Mouse (Mus musculus): ENCODE data around the gene Eva1b. TPM values are rescaled to one million over a fixed set of nuclear protein-coding genes. Genes with fewer than 3 reads are reported as not detected.
"Not testable (repeated sequence)": the region's sequence is repeated elsewhere in the genome, so short reads cannot be mapped to it uniquely, and the experiment has no call there.

Gene Eva1b
- polyA plus RNA-seq, 1 experiment from 2014 or later = 28.7 TPM

DNA sequence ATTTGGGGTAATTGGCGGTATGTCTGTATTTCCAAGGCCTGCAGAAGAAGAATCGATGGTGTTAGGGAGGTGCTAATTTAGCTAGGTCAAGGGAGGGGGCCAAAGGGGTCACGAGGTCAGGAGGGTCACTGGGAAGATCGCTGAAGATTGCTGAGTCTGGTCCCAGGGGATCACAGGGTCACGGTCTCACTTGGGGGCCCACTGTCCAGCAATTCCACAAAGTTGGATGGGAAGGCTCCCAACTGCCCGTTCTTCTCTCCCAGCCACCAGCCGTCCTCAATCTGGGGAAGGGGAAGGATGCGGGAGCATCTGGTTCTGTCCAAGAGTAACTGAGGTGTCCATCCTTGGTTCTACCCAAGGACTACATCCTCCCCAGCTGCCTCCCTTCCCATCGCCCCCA is 14.4 kb downstream of the Eva1b start:
- no peak; the same call in 1 of the 2 replicates for ATAC-seq (ENCODE audit: low FRiP score, low read depth)
- Histone ChIP-seq H3K4me3 (no peak overlapping the region), H3K27ac (no peak overlapping the region), H3K4me2 (replicated peaks) (peak overlapping the region; percentile 99), H3K27me3 (replicated peaks) (no peaks in the 10 kb centered on the region), H3K36me3 (peaks cover 16% of the 10 kb centered on the region), H3K9ac (0 out of 2 replicates have a peak overlapping the region, but pooled peaks have one; percentile 70), H3K4me1 (peaks cover 11% of the 10 kb centered on the region), H3K9me3 (no peaks in the 10 kb centered on the region)
- WGBS = 74% methylated on average over 9 of the region's 9 CpGs

DNA sequence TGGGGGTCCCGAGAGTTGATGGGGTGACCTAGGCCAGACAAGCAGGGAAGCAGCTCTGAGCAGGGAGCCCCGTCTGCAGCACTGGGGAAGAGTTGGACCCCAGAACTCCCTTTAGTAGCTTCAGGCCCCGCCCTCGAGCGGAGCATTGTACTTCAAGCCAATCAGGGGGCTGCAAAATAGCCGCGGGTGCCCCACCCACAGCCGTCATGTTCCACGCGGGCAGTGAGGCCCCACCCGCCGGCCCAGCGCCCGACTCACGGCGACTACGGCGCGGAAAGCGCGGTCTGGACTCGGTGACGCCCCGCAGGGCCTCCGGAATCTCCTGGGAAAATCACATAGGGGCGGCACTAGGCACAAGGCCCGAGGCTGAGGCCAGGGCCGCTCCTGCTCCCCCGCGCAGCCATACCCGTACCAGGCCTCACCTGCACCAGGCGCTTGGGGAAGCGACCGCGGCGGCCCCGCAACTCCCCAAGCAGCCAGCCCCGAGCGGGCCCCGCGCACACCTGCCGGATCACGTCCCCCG is 15.1 kb downstream of the Eva1b start:
- Histone ChIP-seq H3K4me2 (replicated peaks) (peak overlapping the region; percentile 99), H3K9me3 (no peaks in the 10 kb centered on the region), H3K4me3 (peak overlapping the region; percentile 54), H3K36me3 (peaks cover 23% of the 10 kb centered on the region), H3K27me3 (replicated peaks) (no peaks in the 10 kb centered on the region), H3K27ac (no peak overlapping the region), H3K9ac (peak overlapping the region; percentile 70), H3K4me1 (peaks cover 11% of the 10 kb centered on the region)
- under 1% methylated on average over 44 of the region's 44 CpGs for WGBS
- peak; percentile 89 for ATAC-seq (ENCODE audit: low FRiP score, low read depth)

DNA sequence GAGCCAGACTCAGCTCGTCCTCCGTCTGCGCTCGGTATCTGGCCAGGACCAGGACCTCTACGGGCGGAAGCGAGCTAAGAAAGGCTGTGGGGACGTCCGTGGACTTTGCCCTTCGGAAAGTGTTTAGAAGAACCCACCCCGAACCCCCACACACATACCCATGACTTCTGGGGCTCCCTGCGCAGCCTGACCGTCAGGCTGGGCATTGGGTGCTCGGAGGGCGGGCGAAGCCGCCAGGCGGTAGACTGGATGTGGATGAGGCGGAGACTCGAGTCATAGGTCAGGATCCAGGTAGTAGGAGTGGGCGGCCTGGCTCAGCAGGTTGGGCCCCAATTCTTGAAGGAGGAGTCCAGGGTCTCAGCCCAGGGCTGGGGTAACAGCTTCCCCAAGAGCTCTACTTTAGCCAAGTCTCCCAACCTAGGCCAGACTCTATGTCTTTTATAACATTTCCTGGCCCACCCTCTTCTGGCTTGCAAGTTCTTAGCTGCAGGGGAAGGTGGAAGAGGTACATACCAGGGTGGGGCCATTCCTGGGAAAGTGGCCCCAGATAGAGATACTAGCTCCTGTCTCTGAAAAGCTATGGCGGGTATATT is 15.6 kb downstream of the Eva1b start, which contains the start of gene Sh3d21:
TSS of gene Sh3d21 (minus strand) at position 425 of the 593 bp plus-strand sequence.
- H3K27ac ChIP-seq = no peak within 1 kb of the TSS
- 6% methylated on average over 22 of the region's 22 CpGs for WGBS
- H3K4me1 ChIP-seq = peaks cover 11% of the 10 kb centered on the region
- peaks cover 28% of the 10 kb centered on the region for H3K36me3 ChIP-seq
- no peaks in the 10 kb centered on the region for H3K27me3 ChIP-seq (replicated peaks)
- H3K9ac ChIP-seq = peak within 1 kb of the TSS; percentile 70
- no peaks in the 10 kb centered on the region for H3K9me3 ChIP-seq
- peak within 1 kb of the TSS; percentile 99 for H3K4me2 ChIP-seq (replicated peaks)
- H3K4me3 ChIP-seq = peak within 1 kb of the TSS; percentile 54
- peak; percentile 36 for ATAC-seq (ENCODE audit: low FRiP score, low read depth)

GRCm38 (mm10) chr4:126163685-126164084 is 16.1 kb downstream of the Eva1b start:
- Histone ChIP-seq H3K9me3 (no peaks in the 10 kb centered on the region), H3K27me3 (replicated peaks) (no peaks in the 10 kb centered on the region), H3K27ac (no peak overlapping the region), H3K9ac (no peak overlapping the region), H3K36me3 (peaks cover 32% of the 10 kb centered on the region), H3K4me3 (no peak overlapping the region), H3K4me1 (peaks cover 11% of the 10 kb centered on the region), H3K4me2 (replicated peaks) (peak overlapping the region; percentile 99)
- no peak for ATAC-seq (ENCODE audit: low FRiP score, low read depth)
- WGBS = 64% methylated on average over 4 of the region's 4 CpGs

DNA sequence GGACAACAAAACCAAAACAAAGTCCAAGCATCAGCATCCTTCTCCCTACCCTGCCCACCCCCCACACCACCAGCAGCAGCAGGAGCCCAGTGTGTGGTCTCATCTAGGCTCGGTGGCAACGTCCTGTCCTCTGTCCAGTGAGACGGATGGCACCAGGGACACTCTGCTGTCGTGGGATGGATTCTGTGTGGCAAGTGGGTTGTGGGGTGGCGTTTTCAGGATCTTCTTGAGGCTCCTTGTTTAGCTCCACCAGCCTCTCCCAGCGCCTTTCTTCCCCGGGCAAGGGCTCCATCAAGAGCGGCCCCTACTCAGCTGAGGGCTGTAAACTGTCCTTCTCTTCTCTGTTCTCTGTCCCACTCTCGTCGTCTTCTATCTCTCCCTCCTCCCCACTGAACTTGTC is 17.5 kb downstream of the Eva1b start:
- H3K27ac ChIP-seq; H3K4me2 ChIP-seq (replicated peaks); H3K9ac ChIP-seq; ATAC-seq (ENCODE audit: low FRiP score, low read depth); H3K27me3 ChIP-seq (replicated peaks); H3K9me3 ChIP-seq; H3K4me3 ChIP-seq: not testable (repeated sequence)
- peaks cover 11% of the 10 kb centered on the region for H3K4me1 ChIP-seq
- 62% methylated on average over 10 of the region's 10 CpGs for WGBS
- H3K36me3 ChIP-seq = peaks cover 44% of the 10 kb centered on the region

GRCm38 (mm10) chr4:126166084-126166483 is 18.5 kb downstream of the Eva1b start:
- H3K36me3 ChIP-seq = peaks cover 51% of the 10 kb centered on the region

GRCm38 (mm10) chr4:126168851-126169250 is 21.3 kb downstream of the Eva1b start:
- H3K4me1 ChIP-seq = no peaks in the 10 kb centered on the region
- H3K27me3 ChIP-seq (replicated peaks) = no peaks in the 10 kb centered on the region
- H3K27ac ChIP-seq = no peak overlapping the region
- ATAC-seq (ENCODE audit: low FRiP score, low read depth) = no peak
- WGBS = 95% methylated on average over 6 of the region's 6 CpGs
- no peak overlapping the region for H3K9ac ChIP-seq
- no peaks in the 10 kb centered on the region for H3K9me3 ChIP-seq
- no peak overlapping the region for H3K4me2 ChIP-seq (replicated peaks)
- no peak overlapping the region for H3K4me3 ChIP-seq
- H3K36me3 ChIP-seq = peaks cover 75% of the 10 kb centered on the region

More at GRCm38 (mm10) chr4:126166084-126166483, 18.5 kb downstream of the Eva1b start:
- H3K27ac ChIP-seq = no peak overlapping the region
- peaks cover 11% of the 10 kb centered on the region for H3K4me1 ChIP-seq
- no peak for ATAC-seq (ENCODE audit: low FRiP score, low read depth)
- no peak overlapping the region for H3K9ac ChIP-seq
- WGBS = 79% methylated on average over 3 of the region's 3 CpGs
- no peaks in the 10 kb centered on the region for H3K9me3 ChIP-seq
- H3K4me2 ChIP-seq (replicated peaks) = no peak overlapping the region
- no peaks in the 10 kb centered on the region for H3K27me3 ChIP-seq (replicated peaks)
- no peak overlapping the region for H3K4me3 ChIP-seq

GRCm38 (mm10) chr4:126170737-126171136 is 23.2 kb downstream of the Eva1b start:
- H3K27ac ChIP-seq; H3K9ac ChIP-seq; ATAC-seq (ENCODE audit: low FRiP score, low read depth); H3K4me1 ChIP-seq; H3K4me3 ChIP-seq; H3K27me3 ChIP-seq (replicated peaks); H3K4me2 ChIP-seq (replicated peaks); H3K9me3 ChIP-seq: not testable (repeated sequence)
- H3K36me3 ChIP-seq = peaks cover 88% of the 10 kb centered on the region
- 97% methylated on average over 5 of the region's 5 CpGs for WGBS

- Histone ChIP-seq H3K4me2 (replicated peaks) (no peak overlapping the region), H3K27me3 (replicated peaks) (no peaks in the 10 kb centered on the region), H3K36me3 (peaks cover 84% of the 10 kb centered on the region), H3K27ac (no peak overlapping the region), H3K9ac (no peak overlapping the region), H3K4me3 (no peak overlapping the region), H3K9me3 (no peaks in the 10 kb centered on the region), H3K4me1 (no peaks in the 10 kb centered on the region)
- ATAC-seq (ENCODE audit: low FRiP score, low read depth) = no peak
- whole genome bisulfite sequencing = 91% methylated on average over 5 of the region's 5 CpGs
These were observed 26.3 kb downstream of the Eva1b start for GRCm38 (mm10) chr4:126173800-126174199.

GRCm38 (mm10) chr4:126175980-126176379 is 28.4 kb downstream of the Eva1b start:
- H3K4me3 ChIP-seq; H3K9ac ChIP-seq; H3K4me1 ChIP-seq; H3K27me3 ChIP-seq (replicated peaks); H3K4me2 ChIP-seq (replicated peaks); H3K27ac ChIP-seq; H3K9me3 ChIP-seq; ATAC-seq (ENCODE audit: low FRiP score, low read depth): not testable (repeated sequence)
- peaks cover 81% of the 10 kb centered on the region for H3K36me3 ChIP-seq
- 93% methylated on average over 7 of the region's 7 CpGs for whole genome bisulfite sequencing

GRCm38 (mm10) chr4:126181170-126181957 is 33.8 kb downstream of the Eva1b start:
- no peaks in the 10 kb centered on the region for H3K27me3 ChIP-seq (replicated peaks)
- H3K27ac ChIP-seq = no peak overlapping the region
- H3K4me3 ChIP-seq = no peak overlapping the region
- H3K4me2 ChIP-seq (replicated peaks) = no peak overlapping the region
- WGBS = 77% methylated on average over 7 of the region's 7 CpGs
- H3K9me3 ChIP-seq = no peaks in the 10 kb centered on the region
- ATAC-seq (ENCODE audit: low FRiP score, low read depth) = no peak
- H3K4me1 ChIP-seq = no peaks in the 10 kb centered on the region
- H3K36me3 ChIP-seq = peaks cover 53% of the 10 kb centered on the region
- no peak overlapping the region for H3K9ac ChIP-seq

DNA sequence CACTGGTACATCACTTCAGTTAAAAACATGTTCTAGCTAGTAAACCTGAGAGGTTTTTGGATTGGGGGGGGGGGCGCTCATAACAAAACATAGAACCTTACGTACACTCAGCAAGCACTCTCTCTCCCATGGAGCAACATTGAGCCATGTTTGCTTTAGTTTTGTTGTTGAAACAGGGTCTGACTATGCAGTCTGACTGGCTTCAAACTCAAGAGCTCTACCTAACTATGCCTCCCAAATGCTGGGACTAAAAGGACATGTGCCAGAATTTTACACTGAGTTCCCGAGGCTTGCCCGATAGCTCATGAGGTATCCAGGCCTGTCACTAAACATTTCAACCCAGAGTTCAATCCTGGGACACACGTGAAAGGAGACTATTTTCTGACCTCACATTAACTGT is 35.5 kb downstream of the Eva1b start:
- Histone ChIP-seq H3K9ac (no peak overlapping the region), H3K4me1 (no peaks in the 10 kb centered on the region), H3K4me2 (replicated peaks) (no peak overlapping the region), H3K36me3 (peaks cover 40% of the 10 kb centered on the region), H3K4me3 (no peak overlapping the region), H3K27ac (no peak overlapping the region), H3K27me3 (replicated peaks) (no peaks in the 10 kb centered on the region), H3K9me3 (no peaks in the 10 kb centered on the region)
- ATAC-seq (ENCODE audit: low FRiP score, low read depth) = no peak
- 96% methylated on average over 5 of the region's 5 CpGs for WGBS
